Mouse (Mus musculus): ENCODE results near the gene Olfr549.

Gene Olfr549

DNA sequence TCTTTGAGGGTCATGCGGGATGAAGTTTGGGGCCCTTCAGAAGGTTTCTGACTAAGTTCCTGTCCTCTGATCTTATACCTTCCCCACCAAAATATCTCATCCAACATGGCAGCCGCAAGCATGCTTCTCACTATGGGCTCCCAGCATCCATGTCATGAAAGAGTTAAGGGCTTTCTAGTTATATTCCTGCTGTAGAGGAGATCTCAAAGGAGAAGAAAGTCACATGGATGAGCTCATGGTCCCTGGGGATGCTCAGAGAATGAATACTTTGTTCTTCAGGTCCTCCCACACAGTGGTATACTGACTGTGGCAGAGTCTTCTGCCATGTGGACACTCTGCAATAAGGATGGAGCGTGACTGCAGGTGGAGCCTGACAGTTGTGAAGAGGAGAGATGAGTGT is at the start of gene Olfr549:
TSS of gene Olfr549 (plus strand) at position 301 of the 400 bp plus-strand sequence.
- no peak for DNase-seq (ENCODE audit: low spot score)

DNA sequence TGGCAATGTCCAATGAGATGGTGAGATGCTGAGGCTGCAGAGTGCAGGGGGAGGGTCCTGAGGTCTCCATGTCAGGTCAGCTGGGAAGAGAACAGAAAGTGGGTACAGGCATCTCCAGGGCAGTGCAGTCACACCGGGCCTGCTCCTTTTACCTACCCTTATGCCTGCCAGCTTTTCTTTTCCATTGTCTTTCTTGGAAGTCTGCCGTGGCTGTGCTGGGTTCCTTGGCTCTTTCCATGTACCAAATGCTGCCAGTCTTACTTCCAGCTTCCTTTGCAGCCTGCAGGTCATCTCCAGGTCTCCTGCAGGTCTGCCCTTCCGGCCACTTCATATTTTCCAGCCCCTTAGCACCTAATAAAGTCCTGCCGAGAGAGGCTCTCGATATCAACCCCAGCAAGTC is 47.7 kb upstream of the Olfr549 start:
- no peak for DNase-seq (ENCODE audit: low spot score)

DNA sequence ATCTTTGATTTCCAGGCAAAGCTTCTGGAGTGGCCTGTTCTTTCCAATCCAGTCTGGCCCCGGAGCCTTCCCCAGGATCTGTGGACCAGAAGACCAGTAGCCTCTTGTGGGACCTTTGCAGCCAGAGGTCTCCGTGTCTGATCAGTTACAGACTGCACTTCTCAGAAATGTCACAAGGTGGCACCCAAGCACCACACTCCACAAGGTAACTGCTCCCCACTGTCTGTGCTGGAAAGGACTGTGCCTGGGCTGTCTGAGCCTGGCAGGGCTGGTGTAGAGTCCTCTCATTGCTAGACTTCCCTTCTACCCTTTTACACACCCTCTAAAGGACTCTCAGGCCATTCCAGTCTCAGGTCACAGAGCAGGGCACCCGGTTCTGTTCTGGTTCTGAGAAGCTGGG is 42.8 kb upstream of the Olfr549 start:
- peak; percentile 56 for DNase-seq (ENCODE audit: low spot score)

DNA sequence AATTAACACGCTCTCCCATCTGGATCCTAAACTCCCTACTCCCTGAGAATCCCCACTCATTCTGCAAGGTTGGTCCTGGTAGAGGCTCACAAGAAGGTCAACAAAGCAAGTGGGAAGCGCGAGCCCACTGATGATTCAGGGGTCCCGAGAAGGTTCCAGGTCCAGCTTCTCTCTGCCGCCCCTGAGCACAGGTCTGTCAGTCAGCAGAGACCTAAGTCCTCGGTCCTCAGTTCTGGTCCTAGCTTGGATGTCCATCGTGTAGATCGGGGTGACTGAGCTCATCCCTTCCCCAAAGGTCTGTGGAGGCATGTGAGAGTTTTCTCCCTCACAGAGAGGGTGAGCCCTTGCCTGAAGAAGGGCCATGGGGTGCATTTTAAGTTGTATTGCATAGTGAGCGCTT is 41.6 kb upstream of the Olfr549 start:
- no peak for DNase-seq (ENCODE audit: low spot score)

DNA sequence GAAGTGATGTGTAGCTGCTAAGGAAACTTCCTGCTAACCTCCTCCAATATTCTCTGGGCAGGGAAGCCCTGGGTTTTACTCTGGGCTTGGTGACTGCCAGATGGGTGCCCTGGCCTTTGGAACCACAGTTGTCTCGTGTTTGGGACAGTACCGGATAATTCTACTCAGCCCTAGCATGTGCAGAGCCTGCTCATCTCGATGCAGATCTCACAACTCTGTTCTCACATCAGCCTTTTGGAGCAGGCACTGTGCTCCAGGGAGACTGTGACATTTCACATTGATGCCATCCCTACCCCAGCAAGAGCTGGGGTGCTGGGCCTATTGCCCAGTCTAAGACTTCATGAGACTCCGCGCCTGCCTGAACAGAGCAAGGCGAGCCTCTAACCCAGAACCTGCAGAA is 41.0 kb upstream of the Olfr549 start:
- no peak for DNase-seq (ENCODE audit: low spot score)

DNA sequence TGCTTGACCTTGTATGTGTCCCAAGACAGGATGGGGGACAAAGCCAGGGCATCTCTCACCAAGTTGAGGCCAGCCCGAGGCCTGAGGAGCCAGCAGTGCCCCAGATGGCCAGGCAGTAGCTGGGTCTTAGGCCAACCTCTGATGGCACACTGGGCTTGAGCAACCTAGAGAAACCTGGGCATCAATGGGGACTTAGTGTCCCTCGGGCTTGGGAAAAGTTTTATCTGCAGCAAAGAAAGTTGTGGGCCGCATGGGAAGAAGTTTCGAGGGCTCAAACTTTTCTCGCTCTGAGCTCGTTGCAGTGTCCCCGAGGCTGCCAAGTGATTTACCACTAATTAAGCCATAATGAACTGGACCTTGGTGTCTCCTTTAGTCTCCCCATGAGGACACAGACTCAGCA is 39.9 kb upstream of the Olfr549 start:
- DNase-seq (ENCODE audit: low spot score) = no peak

DNA sequence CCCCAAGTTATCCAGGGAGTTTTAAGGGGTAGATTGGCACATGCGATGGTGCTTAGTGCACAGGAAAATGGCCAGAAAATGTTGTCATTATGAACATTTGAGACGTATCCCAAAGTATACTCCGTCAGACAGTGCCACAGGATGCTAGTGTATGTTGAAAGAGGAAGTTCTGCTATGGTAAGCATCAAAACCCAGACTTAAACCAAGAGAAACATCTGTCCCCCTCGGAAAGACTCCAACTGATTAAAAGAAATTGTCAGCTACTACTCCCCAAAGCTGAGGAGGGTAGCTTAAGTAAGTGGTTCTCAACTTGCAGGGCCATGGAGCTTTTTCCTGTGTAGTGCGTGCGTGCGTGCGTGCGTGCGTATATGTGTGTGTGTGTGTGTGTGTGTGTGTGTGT is 37.7 kb upstream of the Olfr549 start:
- no peak for DNase-seq (ENCODE audit: low spot score)

DNA sequence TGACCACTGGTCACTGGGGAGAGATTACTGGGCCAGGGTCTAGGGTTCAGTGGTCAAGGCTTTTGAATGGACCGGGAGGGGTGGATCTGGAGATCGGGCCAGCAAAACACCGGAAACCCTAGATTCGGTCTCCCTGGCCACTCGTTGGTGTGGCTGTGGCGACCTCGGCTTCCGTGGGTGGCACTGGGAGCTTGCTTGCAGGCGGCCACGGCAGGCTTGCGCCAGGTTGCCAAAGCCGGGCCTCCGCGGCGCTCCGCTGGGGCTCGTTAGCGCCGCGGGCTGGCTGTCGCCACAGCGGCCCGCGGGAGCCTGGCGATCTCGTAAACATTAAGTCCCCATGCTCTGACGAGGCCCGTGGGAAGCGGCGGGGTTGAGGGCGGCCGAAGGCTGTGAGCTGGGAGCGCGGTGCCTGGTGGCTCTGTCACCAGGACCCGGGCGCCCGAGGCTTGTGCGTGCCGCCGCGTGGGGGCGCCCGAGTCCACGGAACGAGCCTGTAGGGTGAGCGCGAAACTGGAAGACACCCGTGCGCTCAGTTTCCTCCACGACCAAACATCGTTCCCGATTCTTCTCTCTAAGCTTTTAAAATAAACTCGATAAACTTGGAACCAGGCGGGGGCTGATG is 36.7 kb upstream of the Olfr549 start:
- peak; percentile 66 for DNase-seq (ENCODE audit: low spot score)

DNA sequence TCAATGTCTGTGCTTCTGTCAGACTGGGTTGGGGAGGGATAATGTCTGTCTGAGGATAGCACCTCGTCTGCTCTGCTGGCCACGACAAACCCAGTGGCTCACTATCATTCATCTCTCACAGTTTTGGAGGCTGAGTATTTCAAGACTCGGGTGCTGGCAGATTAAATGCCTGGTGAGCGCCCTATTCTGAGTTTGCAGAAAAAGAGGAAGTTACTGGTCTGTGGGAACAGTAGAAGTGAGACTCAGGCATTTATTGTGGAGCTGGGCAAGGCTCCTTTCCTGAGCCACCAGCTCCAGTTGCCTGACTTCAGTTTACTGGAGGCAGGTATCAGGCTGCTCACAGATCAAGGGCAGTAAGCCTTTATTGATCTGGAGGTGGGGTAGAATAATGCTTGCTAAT is 35.5 kb upstream of the Olfr549 start:
- no peak for DNase-seq (ENCODE audit: low spot score)

DNA sequence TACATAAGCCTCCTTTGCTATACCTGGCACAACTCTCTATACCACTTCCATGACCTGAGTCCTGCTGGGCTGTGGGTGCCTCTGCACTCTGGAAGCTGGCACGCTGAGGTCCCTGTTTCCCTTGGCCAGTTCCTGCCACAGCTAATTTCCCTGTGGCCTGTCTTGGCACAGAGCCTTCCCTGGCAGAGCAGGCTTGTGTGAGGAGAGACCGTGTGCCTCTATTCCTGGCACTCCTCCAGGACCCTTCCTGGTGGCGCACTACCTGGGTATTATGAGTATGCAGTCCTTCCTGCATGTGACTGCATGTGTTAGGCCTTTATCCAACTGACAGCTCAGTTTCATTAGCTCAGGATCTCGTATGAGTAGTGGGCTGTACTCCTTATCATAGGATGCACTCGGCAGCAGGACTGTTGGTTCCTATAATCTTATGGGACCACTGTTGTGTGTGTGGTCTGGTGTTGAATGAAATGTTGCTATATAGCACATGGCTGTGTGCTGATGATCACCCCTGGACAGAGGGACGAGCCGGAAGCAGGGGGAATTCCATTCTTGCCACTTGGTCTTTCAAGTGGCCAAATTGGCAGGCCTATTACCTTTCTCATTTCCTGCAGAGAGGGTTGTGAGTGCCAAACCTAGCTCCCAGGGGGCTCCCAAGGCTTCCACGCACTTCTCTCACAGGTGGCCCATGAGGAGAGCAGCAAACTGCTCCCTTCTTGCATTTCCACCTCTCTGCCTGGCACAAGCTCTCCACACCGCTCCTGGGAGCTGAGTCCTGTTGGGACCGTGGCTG is 33.2 kb upstream of the Olfr549 start:
- no peak for DNase-seq (ENCODE audit: low spot score)

DNA sequence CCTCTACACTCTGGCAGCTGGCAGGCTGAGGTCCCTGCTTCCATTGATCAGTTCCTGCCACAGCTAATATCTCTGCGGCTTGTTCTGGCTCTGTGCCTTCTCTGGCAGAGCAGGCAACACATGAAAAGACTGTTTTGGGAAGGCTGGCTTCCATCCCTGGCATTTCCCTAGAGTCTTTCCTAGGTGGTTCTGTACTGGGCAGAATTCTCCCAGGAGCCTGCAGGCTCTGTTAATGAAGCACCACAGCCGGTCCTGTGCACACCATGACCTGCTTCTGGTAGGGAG is 32.7 kb upstream of the Olfr549 start:
- no peak for DNase-seq (ENCODE audit: low spot score)

DNA sequence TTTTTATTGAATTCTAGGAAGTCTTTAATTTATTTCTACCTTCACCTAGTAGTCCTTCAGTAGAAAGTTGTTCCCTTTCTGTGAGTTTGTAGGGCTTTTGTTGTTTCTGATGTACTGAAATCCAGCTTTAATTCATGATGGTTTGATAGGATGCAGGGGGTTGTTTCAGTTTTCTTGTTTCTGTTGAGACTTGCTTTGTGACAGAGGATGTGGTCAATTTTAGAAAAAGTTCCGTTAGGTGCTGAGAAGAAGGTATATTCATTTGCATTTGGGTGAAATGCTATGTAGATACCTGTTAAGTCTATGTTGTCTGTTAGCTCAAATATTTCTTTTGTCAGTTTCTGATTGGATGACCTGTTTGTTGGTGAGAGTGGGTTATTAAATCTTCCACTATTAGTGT is 20.6 kb upstream of the Olfr549 start:
- no peak for DNase-seq (ENCODE audit: low spot score)

DNA sequence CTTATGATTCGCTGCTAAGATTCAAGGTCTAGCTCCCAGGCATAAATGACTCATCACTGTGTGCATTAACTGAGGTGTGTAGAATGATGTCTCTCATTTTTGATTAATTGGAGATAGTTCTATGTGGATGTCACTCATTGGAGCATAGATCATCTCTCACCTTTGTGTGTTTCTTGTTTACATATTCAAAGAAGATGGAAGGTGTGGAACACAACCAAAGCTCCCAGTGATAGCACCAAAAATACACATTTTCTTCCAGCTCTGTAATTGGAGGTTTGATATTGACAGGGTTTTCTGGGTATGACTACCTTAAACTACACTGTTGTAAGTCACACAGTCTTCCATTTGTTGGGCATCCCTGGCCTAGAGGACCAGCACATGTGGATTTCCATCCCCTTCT is 15.2 kb upstream of the Olfr549 start, which contains the start of gene Olfr547:
TSS of gene Olfr547 (plus strand) at position 301 of the 400 bp plus-strand sequence.
- no peak for DNase-seq (ENCODE audit: low spot score)

DNA sequence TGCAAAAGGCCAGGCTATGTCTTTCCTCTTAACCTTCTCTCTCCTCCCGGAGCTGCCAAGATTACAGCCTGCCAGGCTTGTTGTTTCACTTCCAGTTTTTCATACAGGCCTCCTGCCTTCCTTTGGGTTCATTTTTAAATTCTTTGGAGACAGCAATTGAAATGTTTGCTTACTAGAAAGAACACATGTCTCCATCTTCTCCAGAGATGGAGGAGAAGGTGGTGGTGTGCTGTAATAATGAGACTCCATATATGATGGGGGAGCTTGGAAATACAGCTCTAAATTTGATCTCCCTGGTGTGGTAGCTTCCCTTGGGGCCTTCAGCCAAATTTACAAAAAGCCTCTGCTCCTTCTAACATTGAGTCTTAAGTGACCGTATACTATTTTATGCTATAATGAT is 9.1 kb upstream of the Olfr549 start, which contains the start of gene Olfr548-ps1:
TSS of gene Olfr548-ps1 (plus strand) at position 301 of the 400 bp plus-strand sequence.
- no peak for DNase-seq (ENCODE audit: low spot score)

DNA sequence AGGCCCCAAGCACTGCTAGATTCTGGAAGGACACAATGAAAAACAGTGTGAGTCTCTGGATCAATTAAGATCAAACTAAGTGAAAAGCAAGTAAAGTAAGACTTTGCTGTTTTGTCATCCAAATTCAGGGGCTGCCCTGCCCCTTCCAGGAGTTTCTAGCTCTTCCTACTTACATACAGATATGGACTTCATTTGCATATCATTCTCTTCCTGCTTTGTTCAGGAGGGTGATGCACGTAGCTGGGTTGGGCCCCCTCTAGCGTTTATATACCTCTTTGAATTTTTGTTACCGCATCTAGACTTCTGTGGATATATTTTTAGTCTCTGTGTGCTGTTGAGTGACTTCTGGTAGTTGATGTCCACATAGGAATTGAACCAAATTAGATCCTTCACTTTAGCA is 8.4 kb upstream of the Olfr549 start:
- no peak for DNase-seq (ENCODE audit: low spot score)

DNA sequence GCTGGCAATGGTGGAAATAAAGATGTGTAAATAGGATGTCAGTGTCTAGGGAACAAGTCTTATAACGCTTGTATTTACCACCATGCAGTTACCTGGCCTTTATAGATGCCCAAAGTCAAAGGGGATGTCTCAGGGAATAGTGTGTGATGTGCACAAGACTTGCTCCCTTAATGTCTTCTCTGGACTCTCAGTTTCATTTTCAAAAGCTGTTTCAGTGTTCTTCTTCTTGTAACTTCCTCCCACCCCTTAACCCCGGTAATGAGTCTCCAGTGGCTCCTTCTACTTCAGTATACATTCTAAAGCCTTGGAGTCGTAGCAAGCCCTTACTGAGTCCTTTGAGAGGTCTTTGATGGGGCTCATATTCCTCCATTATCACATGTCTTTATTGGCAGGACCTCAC is 3.6 kb downstream of the Olfr549 start:
- DNase-seq (ENCODE audit: low spot score) = no peak

DNA sequence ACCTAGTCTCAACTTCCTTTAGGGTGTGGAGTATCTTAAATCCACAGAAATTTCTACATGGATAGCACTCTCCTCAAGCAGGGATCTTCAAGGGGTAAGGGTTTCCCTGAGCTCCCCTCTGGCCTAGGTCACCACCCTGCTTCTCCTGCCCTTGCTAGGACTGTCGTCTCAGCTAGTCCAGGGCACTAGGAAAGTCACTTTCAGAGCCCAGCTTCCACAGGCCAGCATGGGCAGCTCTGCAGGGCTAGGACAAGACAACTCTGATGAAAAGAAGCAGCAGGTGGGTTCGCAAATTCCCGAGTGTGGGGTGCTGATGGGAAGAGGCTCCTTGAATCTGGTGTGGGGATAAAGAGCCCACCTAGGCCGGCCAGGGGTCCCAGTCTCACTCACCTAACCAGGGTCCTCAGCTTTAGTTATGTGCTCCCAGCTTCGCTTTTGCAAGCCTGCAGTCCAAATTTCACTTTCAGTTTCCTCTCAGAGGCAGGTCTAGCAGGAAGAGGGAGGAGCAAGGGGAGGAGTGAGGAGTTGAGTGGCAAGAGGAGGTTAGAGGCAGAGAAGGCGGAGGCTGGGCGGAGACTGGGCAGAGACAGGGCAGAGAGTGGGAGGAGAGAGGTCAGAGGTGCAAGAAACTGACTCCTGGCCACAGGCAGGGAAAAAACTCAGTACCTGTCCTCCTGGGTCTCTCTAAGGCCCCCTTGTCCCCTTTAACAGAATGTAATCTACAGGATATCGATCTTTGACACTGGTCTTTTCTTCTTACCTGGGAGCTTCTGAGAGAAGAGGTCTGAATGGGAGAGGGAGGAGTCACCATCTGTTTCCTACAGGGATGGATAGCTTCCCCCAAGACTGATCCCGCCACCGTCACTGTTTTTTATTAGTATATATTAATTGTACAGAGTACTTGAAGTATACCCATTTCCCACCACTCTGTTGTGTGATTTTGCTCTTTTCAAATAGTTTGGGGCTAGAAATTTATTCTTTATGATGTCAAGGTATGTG is 15.6 kb downstream of the Olfr549 start, which contains the start of gene Trim21:
TSS of gene Trim21 (minus strand) at position 488 of the 999 bp plus-strand sequence.
- peak; percentile 78 for DNase-seq (ENCODE audit: low spot score)

DNA sequence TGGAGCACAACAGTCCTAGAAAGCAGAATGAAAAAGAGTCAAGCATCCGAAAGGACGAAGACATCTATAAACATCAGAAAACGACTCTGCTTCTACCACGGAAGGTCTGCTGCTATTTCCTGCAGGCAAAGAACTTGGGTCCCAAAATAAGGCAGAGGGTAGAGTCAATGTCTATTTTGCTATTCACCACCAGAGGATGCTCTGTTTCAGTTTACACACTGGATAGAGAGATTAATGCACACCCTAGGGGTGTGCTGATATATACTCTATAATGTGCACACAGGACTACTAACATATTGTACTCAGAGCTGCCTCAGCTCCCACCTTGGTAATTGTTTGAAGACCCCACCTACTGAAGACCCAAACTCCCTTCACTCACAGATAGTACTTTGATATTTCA is 16.5 kb downstream of the Olfr549 start:
- DNase-seq (ENCODE audit: low spot score) = no peak

DNA sequence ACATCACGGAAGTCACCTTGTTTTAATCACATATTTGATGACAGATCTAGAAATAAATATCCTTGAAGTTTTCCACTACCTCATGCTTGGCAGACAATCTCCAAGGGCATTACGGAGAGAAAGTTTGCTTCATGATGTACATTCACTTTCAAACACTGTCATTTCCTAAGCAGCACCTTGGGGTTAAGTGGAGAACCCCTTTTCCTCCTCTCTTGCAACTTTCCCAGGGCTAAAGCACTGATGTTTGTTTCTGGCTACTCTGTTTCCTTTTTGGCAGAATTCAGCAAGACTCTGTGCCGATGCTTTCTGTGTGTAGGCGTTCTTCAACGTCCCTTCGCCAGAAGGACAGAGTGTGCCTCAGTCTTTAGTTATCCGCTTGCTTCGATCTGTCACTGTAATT is 21.5 kb downstream of the Olfr549 start, which contains the start of gene Olfr550:
TSS of gene Olfr550 (plus strand) at position 301 of the 400 bp plus-strand sequence.
- DNase-seq (ENCODE audit: low spot score) = no peak

DNA sequence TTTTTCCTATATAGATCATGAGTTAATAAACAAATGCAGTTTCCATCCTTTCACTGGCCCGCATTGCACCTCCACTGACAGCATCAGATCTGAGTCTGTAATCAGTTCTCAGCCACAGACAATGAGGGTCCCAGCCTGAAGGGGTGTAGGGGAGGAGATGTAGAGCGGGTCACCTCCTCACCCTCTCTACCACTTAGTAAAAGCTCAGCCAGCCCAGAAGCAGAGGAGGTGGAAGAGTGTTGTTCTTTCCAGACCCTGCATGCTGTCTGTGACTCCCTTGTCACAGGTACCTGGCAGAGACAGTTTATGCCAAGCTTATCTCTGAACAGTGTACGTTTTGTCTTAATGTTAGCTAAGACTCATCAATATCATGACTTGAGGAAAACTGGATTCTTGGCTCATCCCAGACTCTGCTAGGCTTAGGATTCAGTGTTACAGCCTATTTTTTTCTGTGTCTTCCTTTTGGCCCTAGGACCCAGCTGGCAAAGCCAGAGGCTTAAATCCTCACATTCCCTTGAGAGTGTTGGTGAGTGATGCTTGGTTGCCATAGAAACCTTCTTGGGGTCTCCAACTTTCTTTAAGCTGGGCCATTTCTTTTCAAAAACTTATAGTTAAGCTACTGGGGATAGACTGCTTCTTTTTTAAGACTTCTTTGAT is 23.6 kb downstream of the Olfr549 start:
- DNase-seq (ENCODE audit: low spot score) = no peak

DNA sequence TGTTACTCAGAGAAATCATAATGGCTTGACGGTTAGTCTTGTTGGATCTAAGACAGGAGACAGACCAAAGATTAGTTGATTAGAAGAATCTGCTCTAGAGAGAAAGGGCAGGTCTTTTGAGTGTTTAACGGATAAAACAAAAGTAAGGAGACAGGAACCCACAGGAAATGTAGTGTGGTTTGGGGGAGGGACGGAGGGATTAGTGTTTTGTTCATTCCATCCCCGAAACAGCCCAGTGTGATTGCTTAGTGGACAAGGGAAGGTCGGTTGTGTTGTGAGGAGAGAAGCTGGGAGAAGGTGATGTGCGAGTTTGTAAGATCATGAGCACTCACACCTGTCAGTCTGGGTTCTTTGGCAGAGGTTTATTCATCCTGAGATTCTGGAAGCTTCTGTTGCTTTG is 26.3 kb downstream of the Olfr549 start:
- no peak for DNase-seq (ENCODE audit: low spot score)

DNA sequence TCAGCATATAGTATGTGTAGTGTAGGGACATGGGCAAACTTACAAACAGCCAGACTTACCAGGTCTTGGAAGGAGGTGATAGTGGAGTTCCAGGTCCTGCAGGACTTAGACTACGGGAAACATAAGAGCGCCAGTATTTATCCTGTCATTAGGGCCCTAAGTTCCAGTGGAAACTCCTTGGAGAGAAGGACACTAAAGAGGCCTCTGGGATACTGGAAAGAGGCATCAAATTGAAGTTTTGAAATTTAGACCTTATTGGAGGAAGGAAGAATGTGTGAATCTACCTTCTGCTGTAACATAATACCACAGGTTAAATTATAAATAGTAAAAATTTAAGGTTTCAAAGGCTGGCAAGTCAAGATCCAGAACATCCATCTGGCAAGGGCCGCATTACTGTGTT is 42.1 kb downstream of the Olfr549 start, which contains the start of gene Olfr551:
TSS of gene Olfr551 (minus strand) at position 101 of the 400 bp plus-strand sequence.
- DNase-seq (ENCODE audit: low spot score) = no peak
